Mouse (Mus musculus) liver, embryonic 14.5 days (tissue): ENCODE data around the gene Prpf38a. TPM values are rescaled to one million over a fixed set of nuclear protein-coding genes. Genes with fewer than 3 reads are reported as not detected.
A peak's percentile ranks its signal among the peaks of the same experiment; 100 is the strongest.

Experiments used
- ATAC-seq: fragments of 200-750 bp; cut with Nextera tagmentation; 2 replicates; pipeline ENCODE4 v1.8.0; 2017; ENCODE audit warnings: moderate number of reproducible peaks, mild to moderate bottlenecking, moderate library complexity; ENCODE audit not compliant: insufficient read depth
- DNase-seq, 3 experiments: peaks; one replicate each; pipeline ENCODE4 v3.0.0-alpha.2; 2012 to 2013; ENCODE audit warnings: low read depth in 3 of 3, low spot score in 3 of 3
- H3K27ac ChIP-seq: fragments of 300-500 bp; sonication (generic); 2 replicates; pipeline ENCODE4 v1.5.1; 2014; ENCODE audit warnings: moderate library complexity, mild to moderate bottlenecking, control low read depth, inconsistent platforms
- H3K27me3 ChIP-seq: fragments of 300-500 bp; sonication (generic); 2 replicates; pipeline ENCODE4 v1.6.1; 2014; ENCODE audit warnings: mild to moderate bottlenecking, low read length, moderate library complexity; ENCODE audit not compliant: control insufficient read depth, insufficient read depth
- H3K36me3 ChIP-seq: fragments of 300-500 bp; sonication (generic); replicated peaks from 2 replicates; pipeline ENCODE4 v1.6.1; 2014; ENCODE audit warnings: low read depth; ENCODE audit not compliant: control insufficient read depth, insufficient read depth
- H3K4me1 ChIP-seq, 2 experiments: fragments of 200-500 bp in 1 of 2; fragments of 300-500 bp in 1 of 2; sonication (generic) in 1 of 2; replicated peaks; 2 replicates each; pipeline ENCODE4 v1.6.1; 2012 to 2014; ENCODE audit warnings: antibody characterized with exemption in 1 of 2, inconsistent platforms in 1 of 2, low read length in 1 of 2; ENCODE audit not compliant: control insufficient read depth in 2 of 2, insufficient read depth in 2 of 2
- H3K4me2 ChIP-seq: fragments of 300-500 bp; sonication (generic); 2 replicates; pipeline ENCODE4 v1.6.1; 2014; ENCODE audit warnings: low read depth, mild to moderate bottlenecking, control low read depth, moderate library complexity
- H3K4me3 ChIP-seq, 2 experiments: fragments of 200-500 bp in 1 of 2; fragments of 300-500 bp in 1 of 2; sonication (generic) in 1 of 2; 2 replicates each; pipeline ENCODE4 v1.5.1; 2012 to 2014; ENCODE audit warnings: low read depth in 2 of 2, low read length in 2 of 2, mild to moderate bottlenecking in 2 of 2, control low read depth in 1 of 2, inconsistent platforms in 1 of 2, moderate library complexity in 1 of 2; ENCODE audit not compliant: insufficient read depth in 1 of 2
- H3K9ac ChIP-seq: fragments of 300-500 bp; sonication (generic); replicated peaks from 2 replicates; pipeline ENCODE4 v1.6.1; 2014; ENCODE audit warnings: mild to moderate bottlenecking, control low read depth, moderate library complexity
- H3K9me3 ChIP-seq: fragments of 300-500 bp; sonication (generic); 2 replicates; pipeline ENCODE4 v1.6.1; 2016; ENCODE audit warnings: low read length, mixed read lengths; ENCODE audit not compliant: control insufficient read depth
- CTCF ChIP-seq: IDR thresholded peaks from 2 replicates; pipeline ENCODE4 v1.5.1; 2016; ENCODE audit warnings: antibody characterized with exemption, low read depth, control low read depth
- EP300 ChIP-seq: IDR thresholded peaks from 2 replicates; pipeline ENCODE4 v1.6.1; 2016; ENCODE audit warnings: antibody characterized with exemption, low read depth
- WGBS: fragments of 180-500 bp; shearing (Covaris S2); extraction: QIAGEN DNeasy Blood & Tissue Kit; methylation state at CpG from one replicate; pipeline ENCODE4 v1.1.7; 2014; ENCODE audit not compliant: insufficient replicate concordance; 5-methylcytosine and 5-hydroxymethylcytosine counted together
- polyA plus RNA-seq, 2 experiments: library from polyadenylated mRNA; depleted of rRNA in 1 of 2; stranded (reverse) in 1 of 2; unstranded in 1 of 2; fragments of >200 nt; fragmentation: Nextera tagmentation in 1 of 2; extraction: Ambion mirVana in 1 of 2; gene quantifications; 2 replicates each; pipeline versions ENCODE4 v1.2.1 to v1.2.3; 2012 to 2014

Gene Prpf38a
- polyA plus RNA-seq, 2 experiments, result 22.7 to 41.8 TPM

GRCm38 (mm10) chr4:108601870-108602269, 22.7 kb upstream of the Prpf38a start:
- WGBS, result 88% methylated on average over 7 of the region's 7 CpGs
- no peak for DNase-seq
- Histone ChIP-seq H3K4me2 (no peak overlapping the region), H3K27ac (no peak overlapping the region), H3K4me1 (no peaks in the 10 kb centered on the region), H3K27me3 (no peaks in the 10 kb centered on the region), H3K9ac (no peak overlapping the region), H3K4me3 (no peak overlapping the region), H3K36me3 (peaks cover 75% of the 10 kb centered on the region), H3K9me3 (no peaks in the 10 kb centered on the region)
- ATAC-seq, result no peak
- no peak for TF ChIP-seq EP300
- no peak for TF ChIP-seq CTCF

- DNase-seq (no peak), ATAC-seq (no peak)
- Histone ChIP-seq H3K9ac (no peak overlapping the region), H3K36me3 (peaks cover 66% of the 10 kb centered on the region), H3K27me3 (no peaks in the 10 kb centered on the region), H3K4me3 (no peak overlapping the region), H3K4me1 (no peaks in the 10 kb centered on the region), H3K9me3 (no peaks in the 10 kb centered on the region), H3K4me2 (no peak overlapping the region), H3K27ac (no peak overlapping the region)
- WGBS, result 77% methylated on average over 4 of the region's 4 CpGs
- TF ChIP-seq EP300 (no peak), CTCF (no peak)
Measured at GRCm38 (mm10) chr4:108598306-108598705, 19.2 kb upstream of the Prpf38a start.

DNA sequence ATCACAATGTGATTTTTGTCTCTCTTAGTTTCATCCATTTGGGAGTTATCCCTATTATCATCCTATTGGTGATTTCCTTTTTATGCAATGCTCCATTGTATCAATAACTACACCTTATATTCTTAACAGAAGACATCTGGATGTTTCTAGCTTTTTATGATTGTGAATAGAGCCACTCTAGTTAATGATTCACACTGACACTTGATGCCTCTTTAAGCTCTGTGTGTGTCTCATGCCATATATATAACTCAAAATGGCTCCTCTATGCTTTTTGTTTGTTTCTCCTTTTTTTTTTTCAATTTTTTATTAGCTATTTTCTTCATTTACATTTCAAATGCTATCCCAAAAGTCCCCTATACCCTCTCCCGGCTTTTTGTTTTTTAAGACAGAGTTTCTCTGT, 16.6 kb upstream of the Prpf38a start:
- Histone ChIP-seq H3K27ac (no peak overlapping the region), H3K4me1 (no peaks in the 10 kb centered on the region; a peak in 1 of 4 replicates), H3K9ac (no peak overlapping the region), H3K9me3 (no peaks in the 10 kb centered on the region), H3K27me3 (no peaks in the 10 kb centered on the region), H3K4me2 (no peak overlapping the region), H3K36me3 (peaks cover 55% of the 10 kb centered on the region), H3K4me3 (no peak overlapping the region)
- no peak for TF ChIP-seq EP300
- no peak for TF ChIP-seq CTCF
- ATAC-seq, result no peak
- DNase-seq, result no peak
- 79% methylated on average over 1 of the region's 1 CpGs for WGBS

DNA sequence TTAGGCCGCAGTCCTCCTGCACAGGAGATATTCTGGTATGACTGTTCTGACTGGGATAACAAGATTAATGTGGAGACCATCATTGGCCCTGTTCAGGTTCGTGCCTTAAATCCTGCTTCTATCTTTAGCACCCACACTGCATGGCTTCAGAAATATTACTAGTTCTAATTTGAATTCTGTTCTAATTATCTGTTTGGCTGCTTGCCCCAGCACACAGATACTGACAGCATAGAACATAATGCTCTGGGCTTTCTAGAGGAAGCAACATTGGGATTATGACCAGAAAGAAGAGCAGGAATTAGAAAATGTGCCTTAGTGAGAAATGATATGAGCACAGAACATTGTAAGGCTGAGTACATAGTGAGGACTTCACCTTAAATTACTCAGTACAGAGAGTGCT, 14.2 kb upstream of the Prpf38a start:
- TF ChIP-seq CTCF (no peak), EP300 (no peak)
- no peaks in the 10 kb centered on the region for H3K27me3 ChIP-seq
- no peak overlapping the region for H3K4me2 ChIP-seq
- H3K4me1 ChIP-seq, result peaks cover 0 to 4% of the 10 kb centered on the region in 2 experiments; a peak in 2 of 4 replicates
- no peak overlapping the region for H3K4me3 ChIP-seq
- DNase-seq (no peak), ATAC-seq (no peak)
- no peaks in the 10 kb centered on the region for H3K9me3 ChIP-seq
- no peak overlapping the region for H3K27ac ChIP-seq
- H3K9ac ChIP-seq, result no peak overlapping the region
- WGBS, result 85% methylated on average over 2 of the region's 2 CpGs
- H3K36me3 ChIP-seq, result peaks cover 41% of the 10 kb centered on the region

GRCm38 (mm10) chr4:108579743-108580411, 741 bp upstream of the Prpf38a start:
- Histone ChIP-seq H3K9ac (peak overlapping the region; percentile 86), H3K36me3 (peaks cover 21% of the 10 kb centered on the region), H3K9me3 (no peaks in the 10 kb centered on the region), H3K4me3 (peak overlapping the region; percentile 82 to 97), H3K4me1 (peaks cover 19 to 22% of the 10 kb centered on the region in 2 experiments), H3K4me2 (peak overlapping the region; percentile 81), H3K27me3 (no peaks in the 10 kb centered on the region), H3K27ac (peak overlapping the region; percentile 65)
- under 1% methylated on average over 16 of the region's 16 CpGs for WGBS
- ATAC-seq (no peak), DNase-seq (peak in 1 of 3 experiments; percentile 44)
- TF ChIP-seq CTCF, result no peak
- no peak for TF ChIP-seq EP300
